24 mouse cellular contexts compared by ENCODE assay signal in the genomic region with DNA sequence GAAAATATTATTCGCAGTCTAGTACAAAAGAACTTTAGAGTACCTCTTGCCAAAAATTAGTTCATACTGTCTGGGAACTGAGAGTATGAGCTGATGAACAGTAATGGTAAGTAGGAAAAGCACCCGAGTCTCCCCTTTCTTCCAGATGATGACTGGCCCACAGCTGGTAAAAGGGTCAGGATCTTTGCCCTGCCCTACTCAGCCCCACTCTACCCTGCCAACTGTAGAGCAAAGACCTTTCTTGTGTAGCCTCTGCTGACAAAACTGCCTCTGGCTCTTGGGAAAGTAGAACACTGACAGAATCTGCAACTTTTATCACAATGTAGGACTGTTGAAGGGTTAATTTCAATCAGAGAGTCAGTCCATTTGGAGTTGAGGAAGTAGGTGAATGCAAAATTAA. TPM values are rescaled to one million over a fixed set of nuclear protein-coding genes. Genes with fewer than 3 reads are reported as not detected.
DNase-seq lines count a peak whose midpoint lies in the region; ATAC-seq and TF ChIP-seq lines count a peak whose summit lies in the region.
"Had no signal": no experiment of that assay in that cellular context is flagged by ENCODE, and none has a peak within 500 bp of the region (broad histone marks: within the 10 kb centered on the region; RNA-seq: fewer than 3 reads in every experiment).

No protein-coding gene starts in this region.

- H3K4me1 ChIP-seq in heart, embryonic 12.5 days (replicated peaks) = no peaks in the 10 kb centered on the region
- no peaks in the 10 kb centered on the region; the same call in 1 of the 2 replicates for H3K4me1 ChIP-seq in liver, adult 2 months (ENCODE audit: control insufficient read depth, insufficient read depth, low read length)
- H3K4me1 ChIP-seq in liver, embryonic 12.5 days = no peaks in the 10 kb centered on the region
- H3K4me1 ChIP-seq in forebrain, embryonic 13.5 days = no peaks in the 10 kb centered on the region

- no peaks in the 10 kb centered on the region for H3K79me2 ChIP-seq in liver, adult 2 months (ENCODE audit: control insufficient read depth, insufficient read depth, low read length)

- DNase-seq in heart, adult 11 months = peak; percentile 55
- peak; percentile 62 for DNase-seq in liver, adult 2 months (ENCODE audit: extremely low read depth, low read depth, low spot score)
- DNase-seq in A20 (ENCODE audit: low read depth, low spot score) = peak; percentile 48
- peak; percentile 25 for DNase-seq in adipocyte (ENCODE audit: low spot score)
- no peak for DNase-seq in frontal cortex, postnatal 36 days (ENCODE audit: low spot score in 2 of 2)
- DNase-seq: adrenal gland, adult 2 months; adrenal gland, adult 8-10 months; adrenal gland, postnatal 10 days; adrenal gland, postnatal 14 days; adrenal gland, postnatal 25 days; adrenal gland, postnatal 36 days; B cell, adult 2 months; cerebellum, adult 11 months; cerebellum, adult 11-12 months; cerebellum, adult 18-20 months; cerebellum, adult 2 months had no signal

- 89% methylated on average over 2 of the region's 2 CpGs for WGBS in heart, embryonic 12.5 days
- 52% methylated on average over 2 of the region's 2 CpGs for WGBS in liver, adult 2 months
- WGBS in liver, embryonic 12.5 days (ENCODE audit: insufficient replicate concordance) = 79% methylated on average over 2 of the region's 2 CpGs
- WGBS in forebrain, embryonic 13.5 days = 95% methylated on average over 2 of the region's 2 CpGs

- H3K9me3 ChIP-seq in heart, embryonic 12.5 days (replicated peaks) = no peaks in the 10 kb centered on the region
- H3K9me3 ChIP-seq in liver, embryonic 12.5 days (replicated peaks) = no peaks in the 10 kb centered on the region
- no peaks in the 10 kb centered on the region for H3K9me3 ChIP-seq in forebrain, embryonic 13.5 days (replicated peaks)
- H3K9me3 ChIP-seq: G1E had no signal

- H3K4me2 ChIP-seq in heart, embryonic 12.5 days = no peak overlapping the region
- no peak overlapping the region for H3K4me2 ChIP-seq in liver, embryonic 12.5 days
- no peak overlapping the region for H3K4me2 ChIP-seq in forebrain, embryonic 13.5 days

- H3K36me3 ChIP-seq in heart, embryonic 12.5 days = no peaks in the 10 kb centered on the region; the same call in 1 of the 2 replicates
- H3K36me3 ChIP-seq in liver, adult 2 months (ENCODE audit: control insufficient read depth, insufficient read depth, low read length) = no peaks in the 10 kb centered on the region
- peaks cover 11% of the 10 kb centered on the region; the same call in 1 of the 2 replicates for H3K36me3 ChIP-seq in liver, embryonic 12.5 days
- H3K36me3 ChIP-seq in forebrain, embryonic 13.5 days (ENCODE audit: poor library complexity, severe bottlenecking) = no peaks in the 10 kb centered on the region

- no peak for TF ChIP-seq POLR2A in liver, adult 2 months (IDR thresholded peaks at IDR 0.05; ENCODE audit: extremely low read depth, insufficient read depth, low read length)

- no peak overlapping the region for H3K9ac ChIP-seq in heart, embryonic 12.5 days
- no peak overlapping the region for H3K9ac ChIP-seq in liver, adult 2 months (ENCODE audit: low read depth, low read length)
- no peak overlapping the region for H3K9ac ChIP-seq in liver, embryonic 12.5 days
- H3K9ac ChIP-seq in forebrain, embryonic 13.5 days = no peak overlapping the region

- no peaks in the 10 kb centered on the region for H3K27me3 ChIP-seq in heart, embryonic 12.5 days (replicated peaks)
- H3K27me3 ChIP-seq in liver, adult 2 months (ENCODE audit: control insufficient read depth, insufficient read depth, low read length) = no peaks in the 10 kb centered on the region
- no peaks in the 10 kb centered on the region for H3K27me3 ChIP-seq in liver, embryonic 12.5 days (replicated peaks)
- H3K27me3 ChIP-seq in forebrain, embryonic 13.5 days = no peaks in the 10 kb centered on the region
- H3K27me3 ChIP-seq: CH12.LX, Patski had no signal

- no peak overlapping the region for H3K27ac ChIP-seq in heart, embryonic 12.5 days (ENCODE audit: poor library complexity, severe bottlenecking)
- H3K27ac ChIP-seq in liver, adult 2 months (replicated peaks; ENCODE audit: insufficient read depth, low read depth, low read length) = no peak overlapping the region
- H3K27ac ChIP-seq in liver, embryonic 12.5 days = no peak overlapping the region
- H3K27ac ChIP-seq in forebrain, embryonic 13.5 days = no peak overlapping the region

- no peak for ATAC-seq in heart, embryonic 12.5 days (ENCODE audit: insufficient number of reproducible peaks, low FRiP score)
- no peak for ATAC-seq in liver, embryonic 12.5 days
- ATAC-seq in forebrain, embryonic 13.5 days = no peak
- ATAC-seq: activated CD4-positive, CD25-positive, alpha-beta regulatory T cell, adult 4 months; CD4-positive, CD25-positive, alpha-beta regulatory T cell, adult 4 months; Patski had no signal

- no peak for TF ChIP-seq CTCF in liver, adult 2 months (IDR thresholded peaks at IDR 0.05; ENCODE audit: low read depth, low read length)

- no peak overlapping the region for H3K4me3 ChIP-seq in heart, embryonic 12.5 days
- H3K4me3 ChIP-seq in liver, adult 2 months (ENCODE audit: insufficient read depth, low read depth, low read length) = no peak overlapping the region
- H3K4me3 ChIP-seq in liver, embryonic 12.5 days = no peak overlapping the region
- no peak overlapping the region for H3K4me3 ChIP-seq in forebrain, embryonic 13.5 days

RNA-seq across cellular contexts. Expression of a gene that starts 32.3 kb away (rescaled TPM):
- polyA plus RNA-seq in heart, embryonic 12.5 days (2016; fragmentation: Nextera tagmentation; extraction: Ambion mirVana) = 26.3 and 26.4 TPM in 2 replicates
- 13.2 and 14.1 TPM in 2 replicates for total RNA-seq in liver, adult 2 months (2014; rRNA removed)
- 7.1 and 8.7 TPM in 2 replicates for polyA plus RNA-seq in liver, adult 2 months (2012; rRNA removed)
- polyA plus RNA-seq in liver, embryonic 12.5 days (2016; fragmentation: Nextera tagmentation; extraction: Ambion mirVana) = 27.1 and 27.9 TPM in 2 replicates
- 36.4 and 40.4 TPM in 2 replicates for polyA plus RNA-seq in forebrain, embryonic 13.5 days (2015; fragmentation: Nextera tagmentation; extraction: Ambion mirVana)

Comparison
In these comparisons a context has a peak if more than half of its experiments do, and no peak if none do; other contexts are left out.
1. DNase-seq: peak in heart, adult 11 months (single experiment), liver, adult 2 months (single experiment), A20 (single experiment) and adipocyte (single experiment); none in frontal cortex, postnatal 36 days (0 of 2).